Comparison of ENCODE assay signal across 8 mouse cellular contexts in genomic region chr7:67217025-67217424, GRCm38 (mm10). TPM values are rescaled to one million over a fixed set of nuclear protein-coding genes. Genes with fewer than 3 reads are reported as not detected.
DNase-seq lines count a peak whose midpoint lies in the region; ATAC-seq and TF ChIP-seq lines count a peak whose summit lies in the region.

No protein-coding gene starts in this region.

- peaks cover 2% of the 10 kb centered on the region; the same call in 1 of the 2 replicates for H3K4me1 ChIP-seq in forebrain, postnatal 0 days (ENCODE audit: insufficient read depth)
- peaks cover 6% of the 10 kb centered on the region; the same call in 1 of the 2 replicates for H3K4me1 ChIP-seq in forebrain, embryonic 13.5 days
- H3K4me1 ChIP-seq in midbrain, postnatal 0 days (ENCODE audit: insufficient read depth, low read length): no peaks in the 10 kb centered on the region

- no peak for DNase-seq in forebrain, postnatal 0 days
- DNase-seq in 3T3-L1 (ENCODE audit: low read depth, low spot score): peak; percentile 58
- DNase-seq in NIH3T3 (ENCODE audit: low read depth): peak; percentile 75
- DNase-seq in embryo, embryonic 10.5 days (ENCODE audit: low spot score): peak; percentile 67
- peak; percentile 78 to 82 for DNase-seq in kidney, postnatal 25 days
- DNase-seq in midbrain, postnatal 0 days (ENCODE audit: low spot score): no peak
- peak; percentile 47 to 83 for DNase-seq in thymus, postnatal 10 days (ENCODE audit: low spot score in 2 of 2)

- H3K4me2 ChIP-seq in forebrain, postnatal 0 days (ENCODE audit: low read depth): no peak overlapping the region
- no peak overlapping the region for H3K4me2 ChIP-seq in forebrain, embryonic 13.5 days
- no peak overlapping the region for H3K4me2 ChIP-seq in midbrain, postnatal 0 days (ENCODE audit: low read depth, low read length, poor library complexity, severe bottlenecking)

- no peaks in the 10 kb centered on the region for H3K9me3 ChIP-seq in forebrain, postnatal 0 days (ENCODE audit: low read length)
- no peaks in the 10 kb centered on the region for H3K9me3 ChIP-seq in forebrain, embryonic 13.5 days (replicated peaks)
- H3K9me3 ChIP-seq in midbrain, postnatal 0 days (ENCODE audit: low read length): no peaks in the 10 kb centered on the region

- H3K9ac ChIP-seq in forebrain, postnatal 0 days: no peak overlapping the region
- no peak overlapping the region for H3K9ac ChIP-seq in forebrain, embryonic 13.5 days
- H3K9ac ChIP-seq in midbrain, postnatal 0 days (replicated peaks; ENCODE audit: low read length, poor library complexity, severe bottlenecking): no peak overlapping the region

- WGBS in forebrain, postnatal 0 days: 66% methylated on average over 3 of the region's 3 CpGs
- WGBS in forebrain, embryonic 13.5 days: 71% methylated on average over 3 of the region's 3 CpGs
- 79% methylated on average over 3 of the region's 3 CpGs for WGBS in midbrain, postnatal 0 days

- no peak overlapping the region for H3K4me3 ChIP-seq in forebrain, postnatal 0 days (ENCODE audit: low read depth, low read length)
- H3K4me3 ChIP-seq in forebrain, embryonic 13.5 days: no peak overlapping the region
- H3K4me3 ChIP-seq in midbrain, postnatal 0 days (ENCODE audit: low read depth, low read length): no peak overlapping the region

- H3K27me3 ChIP-seq in forebrain, postnatal 0 days (ENCODE audit: insufficient read depth, low read length): no peaks in the 10 kb centered on the region
- no peaks in the 10 kb centered on the region for H3K27me3 ChIP-seq in forebrain, embryonic 13.5 days
- no peaks in the 10 kb centered on the region for H3K27me3 ChIP-seq in midbrain, postnatal 0 days (ENCODE audit: insufficient read depth, low read length)

- TF ChIP-seq CTCF in forebrain, postnatal 0 days (IDR thresholded peaks at IDR 0.05; ENCODE audit: low read depth): peak; percentile 74
- TF ChIP-seq CTCF in midbrain, postnatal 0 days (IDR thresholded peaks at IDR 0.05): peak; percentile 77

- H3K27ac ChIP-seq in forebrain, postnatal 0 days (ENCODE audit: low read depth, low read length): no peak overlapping the region
- no peak overlapping the region for H3K27ac ChIP-seq in forebrain, embryonic 13.5 days
- H3K27ac ChIP-seq in midbrain, postnatal 0 days (ENCODE audit: low read depth, low read length): no peak overlapping the region

- ATAC-seq in forebrain, postnatal 0 days: no peak
- ATAC-seq in forebrain, embryonic 13.5 days: no peak; the same call in 1 of the 2 replicates
- no peak for ATAC-seq in midbrain, postnatal 0 days (ENCODE audit: low FRiP score)

- no peaks in the 10 kb centered on the region for H3K36me3 ChIP-seq in forebrain, postnatal 0 days (ENCODE audit: insufficient read depth)
- no peaks in the 10 kb centered on the region for H3K36me3 ChIP-seq in forebrain, embryonic 13.5 days (ENCODE audit: poor library complexity, severe bottlenecking)
- H3K36me3 ChIP-seq in midbrain, postnatal 0 days (ENCODE audit: insufficient read depth, low read length): no peaks in the 10 kb centered on the region

RNA-seq across cellular contexts. Expression of gene Lysmd4, which starts 5.3 kb away (rescaled TPM):
- total RNA-seq in forebrain, postnatal 0 days (2014; rRNA removed): 44.9 and 46.9 TPM in 2 replicates
- 40.7 and 45.3 TPM in 2 replicates for polyA plus RNA-seq in forebrain, postnatal 0 days (2015; fragmentation: Nextera tagmentation; extraction: Ambion mirVana)
- 21.7 and 23.2 TPM in 2 replicates for polyA plus RNA-seq in forebrain, embryonic 13.5 days (2015; fragmentation: Nextera tagmentation; extraction: Ambion mirVana)
- 33.2 and 45.4 TPM in 2 replicates for total RNA-seq in midbrain, postnatal 0 days (2014; rRNA removed)
- 40.5 and 42.2 TPM in 2 replicates for polyA plus RNA-seq in midbrain, postnatal 0 days (2015; fragmentation: Nextera tagmentation; extraction: Ambion mirVana)

Comparison
In these comparisons a context has a peak if more than half of its experiments do, and no peak if none do; other contexts are left out.
1. DNase-seq: peak in 3T3-L1 (single experiment), NIH3T3 (single experiment), embryo, embryonic 10.5 days (single experiment), kidney, postnatal 25 days (2 of 2) and thymus, postnatal 10 days (2 of 2); none in forebrain, postnatal 0 days (single experiment) and midbrain, postnatal 0 days (single experiment).